Mouse (Mus musculus) left cerebral cortex, postnatal 4 days (tissue): ENCODE results near the gene Gm10642. TPM values are rescaled to one million over a fixed set of nuclear protein-coding genes. Genes with fewer than 3 reads are reported as not detected.

Experiments
- total RNA-seq, 2 experiments: library from RNA; stranded (reverse); gene quantifications; 2 replicates each; pipeline ENCODE4 v1.2.3; 2021

Gene Gm10642
- total RNA-seq, 2 experiments from 2014 or later: 0.58 to 1.3 TPM

Other genes with a start within 250 kb of the Gm10642 start
- 1 to 10 TPM; 7.3 to 8.3 TPM for gene Ccnb2, start 234.7 kb upstream of the Gm10642 start, total RNA-seq
- gene Rnf111, start 152.5 kb upstream of the Gm10642 start, total RNA-seq: 10 to 100 TPM; 43.3 to 47.0 TPM
- 10 to 100 TPM; 65.0 to 72.0 TPM for gene Sltm, start 113.5 kb upstream of the Gm10642 start, total RNA-seq
- gene Mindy2, start 923 bp downstream of the Gm10642 start, total RNA-seq: 10 to 100 TPM; 32.2 to 33.1 TPM
- gene Adam10, start 22.7 kb downstream of the Gm10642 start, total RNA-seq: 100 to 1,000 TPM in 1 of 2 experiments, 10 to 100 TPM in 1; 94.5 to 105 TPM